Mouse (Mus musculus) urinary bladder, adult 2 months (tissue): Measurements from ENCODE around the gene Tprkb. TPM values are rescaled to one million over a fixed set of nuclear protein-coding genes. Genes with fewer than 3 reads are reported as not detected.
"Not testable (repeated sequence)": the region's sequence is repeated elsewhere in the genome, so short reads cannot be mapped to it uniquely, and the experiment has no call there.

Source experiments
- DNase-seq: peaks from one replicate; pipeline ENCODE4 v3.0.0; 2022; ENCODE audit warnings: low spot score
- polyA plus RNA-seq: library from polyadenylated mRNA; depleted of rRNA; stranded (reverse); fragments of >200 nt; gene quantifications from 2 replicates; pipeline ENCODE4 v1.2.3, GENCODE M21; 2012

Gene Tprkb
- polyA plus RNA-seq, 1 experiment: 34.5 TPM

DNA sequence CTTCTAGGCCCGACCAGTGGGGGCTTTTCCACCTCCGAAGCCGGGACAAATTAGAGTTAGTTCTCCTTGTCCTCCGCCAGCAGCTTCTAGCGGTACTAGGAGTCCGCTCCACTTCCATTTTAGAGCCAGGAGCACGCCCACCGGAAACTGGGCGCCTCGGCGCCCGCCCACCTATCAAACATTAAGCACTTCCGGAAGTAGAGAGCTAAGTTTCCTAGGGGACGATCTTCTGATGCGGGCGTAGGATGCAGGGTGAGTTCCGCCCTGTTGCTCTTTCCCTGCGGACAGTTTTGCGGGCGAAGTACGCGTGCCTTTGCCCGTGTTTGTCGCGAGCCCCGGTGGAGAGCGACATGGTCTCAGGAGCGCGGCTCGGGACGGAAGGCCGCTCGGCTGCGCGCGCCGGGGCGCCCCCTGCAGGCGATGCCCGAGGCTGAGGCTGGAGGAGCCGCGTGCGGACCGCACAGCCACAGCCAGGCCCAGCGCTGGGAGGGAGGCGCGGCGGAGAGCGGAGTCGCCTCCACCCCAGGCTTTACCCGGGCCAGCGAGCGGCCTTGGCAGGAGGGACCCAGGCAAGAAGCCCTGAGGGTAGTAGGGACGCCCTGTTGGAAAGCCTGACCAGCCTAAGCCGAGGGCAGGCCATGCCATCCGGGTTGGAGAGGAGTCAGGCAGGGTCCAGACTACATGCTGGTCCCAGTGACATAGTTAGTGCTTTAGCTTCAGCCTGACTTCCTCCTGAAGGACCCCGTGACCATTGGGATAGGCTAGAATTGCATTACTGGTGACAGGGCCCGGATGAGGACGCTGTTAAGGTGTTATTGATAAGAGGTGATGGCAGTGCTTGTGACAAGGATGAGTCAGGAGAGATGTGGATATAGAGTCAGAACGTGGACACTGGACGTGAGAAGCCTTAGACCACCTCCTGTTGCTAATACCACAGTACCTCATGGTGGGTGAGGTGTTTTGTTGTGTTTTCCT is 4.2 kb downstream of the Tprkb start, which contains the start of gene Nat8f1:
Gene Nat8f1 (minus strand): TSS at position 149 of the 975 bp plus-strand sequence.
- peak; percentile 77 for DNase-seq

DNA sequence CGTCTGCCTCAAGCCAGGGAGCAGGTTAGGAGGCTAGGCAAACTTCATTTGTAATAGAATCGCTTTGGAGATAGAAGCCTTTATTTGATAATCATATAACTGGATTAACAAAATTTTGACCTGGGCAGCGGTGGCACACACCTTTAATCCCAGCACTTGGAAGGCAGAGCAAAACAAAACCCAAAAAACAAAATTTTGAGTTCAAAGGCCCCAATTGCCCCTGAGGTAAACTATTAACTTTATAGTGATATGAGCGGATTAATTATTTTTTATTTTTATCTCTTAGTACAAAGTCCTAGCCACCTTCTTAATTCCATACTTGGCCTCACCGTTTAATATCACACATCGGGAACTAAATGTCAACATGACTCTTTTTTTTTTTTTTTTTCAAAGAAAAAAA is 4.9 kb downstream of the Tprkb start:
- DNase-seq: no peak

DNA sequence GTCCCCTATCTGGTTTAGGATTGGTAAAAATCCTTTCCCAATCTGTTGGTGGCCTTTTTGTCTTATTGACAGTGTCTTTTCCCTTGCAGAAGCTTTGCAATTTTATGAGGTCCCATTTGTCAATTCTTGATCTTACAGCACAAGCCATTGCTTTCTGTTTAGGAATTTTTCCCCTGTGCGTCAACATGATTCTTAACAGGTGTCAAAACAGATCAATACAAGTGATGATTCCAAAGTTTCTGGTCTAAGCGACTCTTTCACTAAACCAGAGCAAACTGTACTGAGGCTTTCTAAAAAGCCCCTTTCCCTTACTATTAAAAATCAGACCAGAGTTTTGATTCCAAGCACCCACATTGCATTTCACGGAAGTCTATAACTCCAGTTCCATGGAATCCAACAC is 6.7 kb downstream of the Tprkb start:
- DNase-seq: not testable (repeated sequence)

DNA sequence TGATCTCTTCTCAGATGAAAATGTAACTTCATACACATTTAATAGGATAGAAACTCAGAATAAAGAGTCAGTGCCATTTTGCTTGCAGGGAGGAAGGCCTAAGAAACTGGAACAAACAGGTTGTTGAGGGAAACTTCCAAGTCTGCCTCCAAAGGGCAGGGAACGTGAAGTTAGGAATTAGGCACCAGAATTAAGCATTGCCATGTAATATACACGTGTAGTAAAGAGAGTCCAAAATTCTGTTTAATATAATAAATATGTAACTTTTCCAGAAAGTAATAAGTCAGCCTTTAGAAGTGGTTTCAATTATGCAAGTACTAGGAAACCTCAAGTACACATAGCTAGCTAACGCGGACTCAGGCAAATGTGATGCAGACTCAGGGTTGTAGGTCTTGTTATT is 7.7 kb downstream of the Tprkb start:
- no peak for DNase-seq

DNA sequence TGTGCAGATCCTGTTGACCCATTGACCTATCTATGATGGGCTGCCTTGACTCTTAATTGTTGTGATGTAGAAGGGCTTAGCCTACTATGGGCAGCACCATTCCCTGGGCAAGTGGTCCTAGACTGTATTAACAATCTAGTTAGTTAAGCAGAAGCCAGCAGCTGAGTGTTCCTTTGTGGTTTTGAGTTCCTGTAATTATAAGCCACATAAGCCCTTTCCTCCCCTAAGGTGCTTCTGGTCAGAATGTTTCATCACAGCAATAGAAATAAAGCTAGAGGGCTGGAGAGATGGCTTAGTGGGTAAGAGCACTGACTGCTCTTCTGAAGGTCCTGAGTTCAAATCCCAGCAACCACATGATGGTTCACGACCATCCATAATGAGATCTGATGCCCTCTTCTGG is 12.0 kb downstream of the Tprkb start:
- no peak for DNase-seq

DNA sequence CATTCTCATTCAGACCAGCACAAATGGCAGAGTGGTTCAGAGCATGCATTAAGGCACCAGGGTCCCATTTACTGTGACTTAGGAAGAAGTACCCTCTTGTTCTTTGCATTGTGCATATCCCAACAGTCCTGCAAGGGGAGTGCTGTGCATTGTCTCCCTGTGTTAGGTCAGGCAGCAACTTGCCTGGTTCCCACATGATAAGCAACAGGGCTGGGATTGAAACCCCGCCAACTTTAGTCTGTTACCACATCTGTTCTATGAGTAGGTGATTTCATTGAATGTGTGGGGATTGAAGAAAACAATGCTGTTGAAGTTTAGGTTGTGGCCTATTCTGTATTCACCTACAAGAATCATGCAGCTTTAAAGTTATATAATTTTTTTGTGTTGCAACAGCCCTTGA is 15.0 kb downstream of the Tprkb start:
- DNase-seq: no peak

DNA sequence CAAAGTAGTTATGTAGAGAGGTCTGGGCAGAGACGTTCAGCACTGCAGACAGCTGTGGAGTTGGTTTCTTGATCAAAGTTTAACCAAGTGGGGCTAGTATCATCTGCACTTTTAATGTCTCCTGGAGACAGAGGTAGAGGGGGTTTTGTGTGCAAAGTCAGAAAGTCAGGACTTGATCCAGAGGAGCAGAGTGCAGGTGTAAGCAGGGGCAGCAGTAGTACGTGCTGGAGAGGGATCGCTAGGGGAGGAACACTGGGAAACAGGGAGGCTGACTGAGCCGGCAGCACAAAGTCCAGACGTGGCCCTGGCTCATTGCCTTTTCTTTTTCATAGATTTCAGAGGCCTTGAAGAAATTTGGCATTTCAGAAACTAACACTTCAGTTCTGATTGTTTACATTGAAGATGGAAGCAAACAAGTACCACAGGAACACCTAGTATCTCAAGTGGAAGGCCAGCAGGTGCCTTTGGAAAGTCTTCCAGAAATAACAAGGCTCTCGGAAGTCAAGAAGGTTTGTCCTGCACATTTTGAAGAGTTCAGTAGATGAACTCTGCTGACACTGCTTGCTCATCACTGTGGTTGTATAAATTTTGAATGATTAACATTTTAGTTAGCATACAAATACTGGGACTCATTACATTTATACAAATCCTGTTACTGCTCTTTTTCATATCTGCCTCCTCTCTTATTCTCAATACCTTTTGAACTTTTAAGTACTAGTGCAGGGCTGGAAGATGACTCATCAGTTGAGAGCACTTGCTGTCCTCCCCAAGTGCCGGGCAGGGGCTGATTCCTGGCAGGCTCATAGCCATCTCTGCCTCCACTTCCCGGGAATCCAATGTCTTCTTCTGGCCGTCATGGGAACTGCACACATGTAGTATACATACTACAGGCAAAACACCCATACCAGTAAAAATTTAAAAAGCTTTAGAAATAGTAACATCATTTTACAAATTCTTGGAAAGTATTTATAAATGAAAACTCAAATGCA is 16.1 kb downstream of the Tprkb start:
- DNase-seq: no peak

DNA sequence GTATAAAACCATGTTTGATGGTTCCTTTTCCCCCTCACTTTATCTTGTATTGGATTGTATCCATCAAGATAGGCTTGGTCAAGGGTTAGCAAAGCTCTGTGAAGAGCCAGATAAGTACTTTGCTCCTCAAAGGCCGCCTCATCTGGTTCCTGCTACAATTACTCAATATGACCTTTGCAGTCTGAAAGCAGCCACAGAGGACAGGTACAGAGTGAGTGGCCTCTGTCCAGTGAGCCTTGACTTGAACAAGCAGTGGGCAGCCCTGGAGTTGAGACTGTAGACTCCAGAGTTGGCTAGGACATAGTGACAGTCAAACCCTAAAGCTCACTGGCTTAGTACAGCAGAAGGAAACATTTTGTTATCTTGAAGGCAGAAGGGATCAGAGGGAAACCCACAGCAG is 17.6 kb downstream of the Tprkb start:
- DNase-seq: no peak

DNA sequence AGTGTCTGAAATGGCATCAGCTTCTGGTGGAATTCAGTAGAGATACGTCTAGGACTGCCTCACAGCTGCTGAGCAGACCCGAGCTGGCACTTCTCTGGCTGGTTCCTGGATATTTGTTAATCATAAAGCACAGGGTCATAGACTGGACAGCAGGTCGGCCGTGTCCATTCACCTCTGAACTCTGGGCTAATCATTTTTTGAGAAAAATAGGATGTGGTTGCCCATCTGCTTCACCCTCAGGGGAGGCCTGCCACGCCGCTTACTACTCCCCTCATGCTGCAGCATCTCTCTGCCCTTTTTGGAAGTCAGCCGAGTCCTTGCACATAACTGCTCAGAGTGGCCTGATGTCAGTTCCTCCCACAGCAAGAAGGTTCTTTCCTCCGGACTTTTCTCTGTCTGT is 22.4 kb downstream of the Tprkb start:
- no peak for DNase-seq

DNA sequence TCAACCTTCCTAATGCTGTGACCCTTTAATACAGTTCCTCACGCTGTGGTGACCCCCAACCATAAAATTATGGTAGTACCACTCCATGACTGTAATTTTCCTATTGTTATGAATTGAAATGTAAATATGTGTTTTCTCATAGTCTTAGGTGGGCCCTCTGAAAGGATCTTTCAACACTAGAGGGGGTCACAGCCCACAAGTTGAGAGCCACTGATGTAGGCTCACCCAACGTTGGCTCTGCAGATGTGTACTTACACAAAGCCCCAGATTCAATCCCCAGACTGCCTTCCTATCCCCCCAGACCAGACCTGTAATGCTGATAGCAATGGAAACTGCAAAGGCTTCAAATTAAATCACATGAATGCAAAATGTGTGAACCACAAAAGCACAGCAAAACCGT is 24.0 kb downstream of the Tprkb start:
- no peak for DNase-seq

DNA sequence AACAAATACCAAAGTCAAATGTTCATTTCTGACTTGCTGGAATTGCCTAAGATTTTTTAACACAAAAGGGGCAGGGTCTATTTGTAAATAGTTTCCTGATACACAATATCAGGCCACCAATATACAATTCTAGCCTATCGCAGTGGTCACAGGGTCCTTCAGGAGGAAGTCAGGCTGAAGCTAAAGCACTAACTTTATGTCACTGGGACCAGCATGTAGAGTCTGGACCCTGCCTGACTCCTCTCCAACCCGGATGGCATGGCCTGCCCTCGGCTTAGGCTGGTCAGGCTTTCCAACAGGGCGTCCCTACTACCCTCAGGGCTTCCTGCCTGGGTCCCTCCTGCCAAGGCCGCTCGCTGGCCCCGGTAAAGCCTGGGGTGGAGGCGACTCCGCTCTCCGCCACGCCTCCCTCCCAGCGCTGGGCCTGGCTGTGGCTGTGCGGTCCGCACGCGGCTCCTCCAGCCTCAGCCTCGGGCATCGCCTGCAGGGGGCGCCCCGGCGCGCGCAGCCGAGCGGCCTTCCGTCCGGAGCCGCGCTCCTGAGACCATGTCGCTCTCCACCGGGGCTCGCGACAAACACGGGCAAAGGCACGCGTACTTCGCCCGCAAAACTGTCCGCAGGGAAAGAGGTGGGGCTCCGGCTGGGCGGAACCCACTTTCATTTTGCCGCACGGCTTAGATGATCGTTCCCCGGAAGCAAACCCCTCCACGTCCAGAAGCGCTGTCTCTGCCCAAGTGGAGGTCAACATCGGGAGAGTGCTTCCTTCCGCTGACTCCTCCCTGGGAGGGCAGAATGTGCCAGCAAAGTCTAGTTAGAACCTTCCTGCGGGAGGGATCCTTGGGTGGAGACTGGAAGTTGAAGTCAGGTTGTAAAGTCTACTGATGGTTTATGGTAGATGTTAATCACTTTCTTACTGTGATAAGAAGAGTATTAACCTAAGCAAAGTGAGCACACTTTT is 25.1 kb downstream of the Tprkb start:
- peak; percentile 83 for DNase-seq

DNA sequence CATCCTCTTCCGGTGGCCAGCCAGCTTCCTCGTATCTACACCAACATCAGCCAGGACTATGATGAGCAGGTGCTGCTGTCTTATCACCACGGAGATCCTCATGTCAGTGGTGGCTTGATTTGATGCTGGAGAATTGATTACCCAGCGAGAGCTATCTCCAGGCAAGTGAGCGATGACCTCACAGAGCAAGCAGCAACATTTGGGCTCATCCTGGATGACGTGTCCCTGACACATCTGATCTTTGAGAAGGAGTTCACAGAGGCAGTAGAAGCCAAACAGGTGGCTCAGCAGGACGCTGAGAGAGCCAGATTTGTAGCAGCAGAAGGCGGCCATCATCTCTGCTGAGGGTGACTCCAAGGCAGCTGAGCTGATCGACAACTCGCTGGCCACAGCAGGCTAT is 27.0 kb downstream of the Tprkb start:
- no peak for DNase-seq

DNA sequence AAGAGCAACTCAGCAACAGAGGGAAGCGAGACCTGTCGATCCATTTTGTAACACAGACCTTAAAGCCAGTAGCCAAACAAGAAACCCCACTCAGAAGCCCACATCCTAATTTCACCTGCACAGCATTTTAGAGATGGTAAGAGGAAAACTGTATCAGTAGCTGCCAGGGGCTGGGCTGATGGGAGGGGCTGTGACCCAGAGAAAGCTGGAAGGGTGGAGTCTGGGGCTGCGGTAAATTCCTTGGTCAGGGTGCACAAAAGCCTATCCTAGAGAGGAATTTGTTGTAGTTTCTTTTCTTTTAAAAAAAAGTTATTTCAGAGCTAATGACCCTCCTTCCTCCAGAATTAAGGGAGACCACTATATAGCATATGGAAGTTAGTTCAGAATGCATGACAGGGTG is 30.8 kb downstream of the Tprkb start:
- DNase-seq: no peak

DNA sequence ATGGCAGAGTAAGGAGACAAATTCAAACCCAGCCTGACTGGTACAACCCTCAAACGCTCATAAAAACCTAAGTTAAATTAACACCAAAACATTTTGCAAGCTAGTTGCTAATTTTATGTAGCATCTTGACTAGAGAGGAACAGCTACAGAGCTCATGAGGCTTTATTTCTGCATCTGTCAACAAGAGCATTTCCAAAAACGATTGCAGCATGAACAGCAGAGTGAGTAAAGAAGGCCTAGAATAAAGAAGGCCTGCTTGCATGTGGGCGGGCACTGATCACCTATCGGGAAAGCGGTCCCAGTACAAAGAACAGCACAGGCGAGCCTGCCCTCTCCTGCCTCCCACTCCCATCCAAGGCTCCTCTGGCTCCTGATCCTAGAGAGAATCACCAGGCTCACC is 36.9 kb downstream of the Tprkb start:
- DNase-seq: no peak

DNA sequence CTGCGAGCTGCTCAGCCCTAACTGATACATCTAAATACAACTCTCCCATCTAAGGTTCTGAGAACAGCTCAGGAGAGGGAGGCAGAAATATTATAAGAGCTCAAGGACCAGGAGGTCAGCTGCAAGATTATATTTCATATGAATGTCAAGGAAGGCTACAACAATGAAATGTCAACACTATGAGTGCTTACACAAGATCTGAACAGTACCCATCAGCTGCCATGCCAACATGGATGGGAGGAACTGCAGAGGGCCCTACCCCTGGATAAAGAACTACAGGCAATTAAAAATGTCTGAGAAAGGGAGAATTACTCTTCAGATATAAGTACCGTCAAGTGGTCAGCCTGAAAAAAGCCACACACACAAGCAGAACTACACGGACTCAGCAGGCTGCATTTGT is 45.9 kb downstream of the Tprkb start:
- DNase-seq: no peak

DNA sequence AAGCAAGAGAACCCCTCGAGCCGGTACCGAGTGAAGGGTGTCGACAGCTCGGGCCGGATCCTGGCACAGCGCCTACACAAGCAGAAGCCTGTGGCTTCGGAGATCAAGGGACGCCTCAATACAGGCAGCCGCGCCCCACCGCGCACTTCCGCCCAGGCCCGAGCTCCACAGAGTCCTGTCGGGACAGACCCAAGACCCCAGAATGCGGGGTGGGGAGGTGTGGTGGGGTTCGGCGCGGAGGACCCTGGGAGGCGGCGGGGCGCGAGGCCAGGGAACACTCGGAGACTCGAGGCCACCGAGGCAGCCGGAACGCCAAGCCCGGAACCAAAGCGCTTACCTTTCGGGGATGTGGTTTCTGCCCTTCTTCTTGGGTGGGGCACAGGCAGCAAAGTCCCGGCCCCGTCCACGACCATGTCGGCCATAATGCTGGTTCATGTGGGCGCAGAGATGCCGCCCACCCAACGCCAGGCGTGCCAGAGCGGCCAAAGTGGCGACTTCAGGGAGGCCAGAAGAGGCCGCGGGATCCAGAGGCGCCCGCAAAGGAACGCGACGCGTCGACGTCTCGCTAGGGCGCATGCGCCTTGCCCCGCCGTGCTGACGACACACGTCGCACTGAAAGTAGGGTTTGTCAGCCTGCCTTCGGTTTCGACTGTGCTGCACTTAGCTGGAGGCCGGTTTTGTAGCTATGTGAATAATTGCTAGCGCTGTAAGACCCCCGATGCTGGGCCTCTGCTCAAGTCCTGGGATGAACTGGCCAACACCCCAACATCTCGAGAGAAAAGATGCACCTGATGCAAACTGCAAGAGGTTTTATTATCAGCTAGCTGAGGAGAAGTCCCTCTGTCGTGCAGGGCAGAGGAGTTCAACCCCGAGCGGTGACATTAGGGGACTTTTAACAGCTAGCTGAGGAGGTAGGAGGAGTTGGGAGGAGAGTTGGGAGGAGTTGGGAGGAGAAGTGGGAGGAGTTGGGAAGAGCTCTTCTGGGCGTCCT is 49.7 kb downstream of the Tprkb start, which contains the start of gene Dusp11:
Gene Dusp11 (minus strand): TSS at position 567 of the 991 bp plus-strand sequence.
- peak; percentile 95 for DNase-seq

DNA sequence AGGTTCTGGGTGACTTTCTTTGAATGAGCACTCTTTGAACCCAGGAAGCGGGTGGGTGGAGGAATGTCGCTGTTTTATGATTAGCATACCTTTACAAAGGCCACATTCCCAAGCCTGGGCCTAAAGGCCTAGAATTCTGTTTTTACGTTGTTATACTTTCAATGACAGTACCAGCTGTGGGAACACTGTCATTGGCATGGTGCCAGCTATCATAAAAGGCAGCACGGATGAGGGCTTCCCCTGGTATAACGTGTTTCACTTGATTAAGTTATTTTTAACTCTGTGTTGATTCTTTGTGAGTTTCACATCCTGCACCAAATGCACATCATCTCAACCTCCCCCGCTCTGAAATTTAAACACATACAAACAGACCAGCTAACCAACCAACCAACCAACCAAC is 54.4 kb downstream of the Tprkb start:
- not testable (repeated sequence) for DNase-seq

DNA sequence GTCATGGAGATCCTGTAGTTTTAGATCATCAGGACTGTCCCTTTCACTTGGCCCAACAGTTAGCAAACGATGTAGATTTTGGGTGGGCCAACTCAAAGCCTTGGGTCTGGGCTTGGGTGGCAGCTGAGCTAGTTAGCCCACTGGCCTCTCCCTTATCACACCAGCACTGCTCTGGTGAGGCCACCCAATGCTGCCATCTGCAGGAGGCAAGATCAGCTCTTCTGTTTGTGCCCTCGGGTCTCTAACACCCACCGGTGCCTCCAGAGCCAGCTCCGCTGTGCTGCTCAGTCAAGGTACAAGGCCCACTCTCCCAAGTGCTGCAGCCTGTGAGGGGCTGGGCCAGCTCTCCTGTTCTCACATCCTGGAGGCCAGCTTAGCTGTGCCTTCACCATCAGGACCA is 55.0 kb downstream of the Tprkb start:
- DNase-seq: no peak

DNA sequence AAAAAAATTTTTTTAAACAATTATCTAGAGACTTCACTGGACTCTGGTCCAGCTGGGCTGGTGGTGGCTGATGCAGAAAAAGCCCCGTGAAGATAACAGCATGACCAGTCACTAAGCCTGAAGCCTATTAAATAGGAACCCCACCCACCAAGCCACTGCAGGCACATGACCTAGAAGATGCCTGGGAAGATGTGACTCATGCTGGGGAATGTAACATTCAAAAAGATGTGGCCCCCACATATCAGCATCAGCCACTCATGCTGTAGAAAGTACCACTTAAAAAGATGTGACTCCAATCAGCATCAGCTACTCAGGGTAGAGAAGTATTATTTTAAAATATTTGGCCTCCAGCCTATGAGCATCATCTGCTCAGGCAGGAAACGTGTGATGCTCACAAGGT is 58.2 kb downstream of the Tprkb start:
- no peak for DNase-seq

DNA sequence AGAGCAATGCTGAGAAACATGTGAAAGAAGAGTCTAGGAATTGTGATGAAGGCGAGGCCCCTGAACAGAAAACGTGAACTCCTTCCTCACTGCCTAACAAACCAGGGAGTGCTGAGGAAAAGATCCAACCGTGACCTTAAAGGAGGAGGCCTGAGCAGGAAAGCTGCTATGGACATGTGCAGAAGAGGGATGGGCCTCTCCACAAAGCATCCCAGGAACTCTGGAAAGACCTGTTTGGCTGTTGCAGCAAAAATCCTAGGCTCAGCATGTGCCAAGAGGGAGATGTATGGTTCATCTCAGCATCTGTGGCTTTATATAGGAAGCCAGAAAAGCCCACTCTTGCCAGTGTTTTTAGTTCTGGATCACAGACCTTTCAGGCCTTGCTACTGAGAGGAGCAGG is 61.0 kb downstream of the Tprkb start:
- no peak for DNase-seq
